Mouse (Mus musculus) megakaryocyte, embryonic 14.5 days (primary cell): ENCODE measurements at regions not wholly inside any gene's neighbourhood (a gene's known extent, or its start where the extent isn't known, plus 50 kb on each side); places are given as distances from the start of the nearest gene placed in this dataset.

ENCODE experiments used
- FLI1 ChIP-seq: IDR thresholded peaks from 2 replicates; pipeline ENCODE4 v1.6.1; 2012; ENCODE audit warnings: low read length, inconsistent platforms, mixed read lengths
- GATA1 ChIP-seq: IDR thresholded peaks from 3 replicates; pipeline ENCODE4 v1.6.1; 2012; ENCODE audit warnings: mixed read lengths, low read length, inconsistent platforms, borderline replicate concordance

DNA sequence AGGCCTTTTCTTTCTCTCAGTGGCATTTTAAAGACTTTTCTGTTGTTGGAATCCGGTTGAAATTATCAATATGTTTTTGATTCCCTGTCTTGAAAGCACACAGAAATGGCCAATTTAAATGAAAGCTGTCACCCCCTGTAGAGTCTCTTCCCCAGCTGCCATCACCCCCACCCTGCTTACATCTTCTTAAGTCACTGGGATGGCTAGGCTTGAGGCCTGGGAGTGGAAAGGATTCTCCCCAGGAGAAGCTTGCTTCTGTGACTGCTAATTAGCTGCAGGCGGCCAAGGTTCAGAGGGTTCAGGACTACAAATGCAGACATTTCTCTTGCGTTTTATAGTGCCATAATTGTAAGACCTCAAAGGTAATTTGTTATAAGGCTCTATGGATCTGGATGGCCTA lies 196.5 kb upstream of the Rasgrp1 start:
- TF ChIP-seq GATA1 (no peak), FLI1 (no peak)
